Mouse (Mus musculus): ENCODE measurements around the gene Srpk1.
A peak's percentile ranks its signal among the peaks of the same experiment; 100 is the strongest.
"Not testable (repeated sequence)": the region's sequence is repeated elsewhere in the genome, so short reads cannot be mapped to it uniquely, and the experiment has no call there.

Gene Srpk1

DNA sequence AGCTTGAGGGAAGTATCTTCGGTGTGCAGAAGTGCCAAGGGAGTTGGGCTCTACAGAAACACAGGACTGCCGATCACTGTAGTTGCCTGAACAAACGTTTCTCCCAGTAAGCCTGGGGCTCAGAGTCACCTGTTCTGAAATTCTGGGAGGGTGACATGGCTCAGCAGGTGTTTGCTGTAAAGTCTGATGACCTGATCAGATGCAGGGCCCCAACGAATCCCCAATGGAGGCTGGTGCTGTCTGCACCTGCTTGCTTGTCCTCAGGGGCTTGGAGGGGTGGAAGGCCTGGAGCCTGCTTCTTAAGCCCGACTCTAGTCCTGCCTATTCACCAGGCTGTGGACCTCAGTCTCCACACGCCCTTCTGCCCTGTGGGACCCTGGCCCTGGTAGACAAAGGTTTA, 64.7 kb downstream of the Srpk1 start:
- no peak for DNase-seq (ENCODE audit: inconsistent age in 2 of 2, low spot score in 1 of 2)

DNA sequence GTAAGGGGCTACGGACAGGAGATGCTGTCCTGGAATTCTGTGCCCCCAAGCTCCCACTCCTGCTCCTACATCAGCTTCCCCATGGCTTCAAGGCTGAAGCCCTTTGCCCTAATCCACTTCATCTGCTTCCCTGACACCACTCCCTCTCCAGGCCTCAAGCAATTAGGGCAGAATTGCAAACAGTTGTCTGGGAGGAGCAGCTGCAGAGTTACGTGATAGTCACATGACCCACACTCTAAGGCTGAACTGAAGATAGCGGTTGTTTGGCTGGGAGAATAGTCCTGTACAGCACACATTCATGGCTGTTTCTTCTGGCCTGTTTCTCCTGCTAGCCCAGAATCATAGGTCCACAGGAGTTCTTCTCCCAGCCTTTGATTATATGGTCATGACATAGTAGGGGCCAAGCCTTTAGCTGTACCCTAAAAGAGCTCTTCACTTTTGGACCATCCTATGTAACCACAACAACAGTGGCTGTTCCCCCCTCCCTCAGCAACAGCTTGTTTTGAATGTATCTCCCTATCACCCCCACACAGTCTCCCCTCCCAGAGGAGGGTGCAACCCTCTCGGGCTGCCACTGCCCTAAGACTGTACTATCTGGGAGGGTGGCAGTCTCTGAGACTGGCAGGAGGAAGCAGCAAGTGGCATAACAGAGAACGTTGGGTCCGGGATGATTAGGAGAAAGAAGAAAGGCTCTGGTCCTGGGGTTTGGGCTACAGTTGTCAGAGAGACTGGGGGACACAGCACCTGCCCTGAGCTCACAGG, 65.7 kb downstream of the Srpk1 start:
- DNase-seq (ENCODE audit: inconsistent age in 2 of 2, low spot score in 1 of 2): peak in 1 of 2 experiments; percentile 39

DNA sequence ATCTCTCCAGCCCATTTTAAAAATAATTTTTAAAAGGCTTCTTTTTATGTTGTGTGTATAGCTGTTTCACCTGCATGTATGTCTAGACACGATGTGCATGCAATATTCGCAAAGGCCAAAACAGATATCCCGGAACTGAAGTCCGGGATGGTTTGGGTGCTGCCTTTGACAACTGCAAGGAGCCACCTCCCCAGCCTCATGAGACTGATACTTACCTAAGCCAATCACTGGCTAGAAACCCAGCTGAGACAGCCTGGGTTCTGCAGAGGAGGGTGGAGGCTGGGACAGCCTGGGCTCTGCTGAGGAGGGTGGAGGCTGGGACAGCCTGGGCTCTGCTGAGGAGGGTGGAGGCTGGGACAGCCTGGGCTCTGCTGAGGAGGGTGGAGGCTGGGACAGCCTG, 68.5 kb downstream of the Srpk1 start:
- DNase-seq (ENCODE audit: inconsistent age in 2 of 2, low spot score in 1 of 2): not testable (repeated sequence)

DNA sequence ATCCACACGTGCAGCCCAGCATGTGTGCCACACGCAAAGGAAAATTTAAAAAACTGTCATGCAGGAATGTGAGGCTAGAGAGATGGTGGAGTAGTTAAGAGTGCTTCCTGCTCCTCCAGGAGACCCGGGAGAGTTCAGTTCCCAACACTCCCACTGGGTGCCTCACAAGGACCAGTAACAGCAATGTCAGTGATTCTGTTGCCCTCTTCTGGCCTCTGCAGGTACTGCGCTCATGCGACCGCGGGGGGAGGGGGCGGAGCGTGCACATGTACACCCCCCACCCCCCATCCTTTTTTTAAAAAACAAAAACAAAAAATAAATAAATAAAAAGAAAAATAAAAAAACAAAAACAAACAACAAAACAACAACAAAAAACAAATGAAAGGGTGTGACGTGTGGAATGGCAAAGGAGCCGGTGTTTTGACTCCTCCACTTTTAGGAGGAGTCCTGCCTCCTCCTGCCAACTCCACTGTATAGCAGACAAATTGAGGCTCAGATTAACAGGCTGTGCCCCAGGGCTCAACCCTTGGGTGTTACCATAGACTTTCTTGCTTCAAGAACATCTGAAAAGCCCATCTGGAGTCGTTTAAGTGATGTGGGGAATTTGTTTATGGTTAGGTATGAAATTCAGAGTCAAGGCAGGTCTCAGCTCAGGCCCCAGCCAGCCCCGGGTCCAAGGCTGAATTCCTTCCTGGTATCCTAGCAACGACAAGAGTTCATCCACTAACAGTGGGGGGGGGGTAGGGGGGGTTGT, 69.3 kb downstream of the Srpk1 start:
- DNase-seq (ENCODE audit: inconsistent age in 2 of 2, low spot score in 1 of 2): peak; percentile 64 to 88

DNA sequence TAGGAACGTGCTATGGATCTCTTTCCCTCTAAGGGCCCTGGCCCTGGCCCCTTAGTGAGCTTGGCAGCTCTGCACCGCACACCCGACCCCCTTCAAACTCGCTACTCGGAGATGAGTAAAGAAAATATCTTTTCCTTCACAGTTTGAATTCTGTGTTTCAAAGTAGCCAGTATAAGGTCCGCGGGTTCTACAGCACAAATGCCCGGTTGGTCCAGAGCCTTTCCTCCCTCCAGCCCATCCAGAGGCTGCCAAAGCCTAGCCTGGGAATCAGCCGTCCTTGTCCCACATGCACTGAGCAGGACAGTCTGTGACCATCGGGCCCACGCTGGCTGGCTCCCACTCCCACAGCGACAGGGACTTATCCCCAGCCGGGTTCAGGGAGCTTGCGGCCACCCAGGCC, 73.4 kb downstream of the Srpk1 start, which contains the start of gene Clpsl2:
TSS of gene Clpsl2 (plus strand) at position 301 of the 400 bp plus-strand sequence.
- DNase-seq (ENCODE audit: inconsistent age in 2 of 2, low spot score in 1 of 2): no peak

DNA sequence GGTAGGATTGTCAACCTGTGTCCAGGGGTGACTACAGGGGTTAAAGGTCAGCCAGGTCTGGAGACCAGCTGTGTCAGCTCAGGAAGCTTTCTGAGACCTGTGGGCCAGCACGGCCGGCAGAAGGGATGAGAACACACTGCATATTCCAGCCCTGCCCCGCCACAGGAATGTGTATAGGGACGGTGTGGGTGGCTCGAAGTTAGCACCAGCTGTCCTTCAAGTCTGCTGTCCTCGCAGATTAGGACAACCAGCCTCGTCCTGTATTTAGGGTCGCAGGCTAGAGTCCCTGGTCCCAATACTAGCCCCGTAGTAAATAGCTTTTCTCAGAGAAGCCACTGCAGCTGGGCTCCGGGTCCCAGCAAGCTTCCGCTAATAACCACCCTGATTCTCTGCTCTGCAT, 74.0 kb downstream of the Srpk1 start:
- DNase-seq (ENCODE audit: inconsistent age in 2 of 2, low spot score in 1 of 2): no peak

DNA sequence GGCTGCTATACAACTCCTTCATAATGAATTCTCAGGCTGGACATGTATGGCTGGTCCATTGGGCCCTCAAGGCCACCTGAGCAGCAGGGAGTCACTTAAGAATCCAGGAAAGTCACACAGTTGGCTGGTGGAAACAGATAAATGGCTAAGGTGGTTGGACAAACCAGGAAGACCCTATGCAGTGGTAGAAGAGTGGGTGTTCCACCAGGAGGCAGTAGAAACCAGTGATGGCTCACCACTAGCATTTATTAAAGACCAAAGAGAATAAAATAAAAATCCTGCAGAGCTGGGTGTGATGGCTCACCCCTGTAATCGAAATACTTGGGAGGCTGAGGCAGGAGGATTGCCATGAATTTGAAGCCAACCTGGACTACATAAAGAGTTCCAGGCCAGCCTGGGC, 75.6 kb downstream of the Srpk1 start:
- DNase-seq (ENCODE audit: inconsistent age in 2 of 2, low spot score in 1 of 2): peak in 1 of 2 experiments; percentile 63

DNA sequence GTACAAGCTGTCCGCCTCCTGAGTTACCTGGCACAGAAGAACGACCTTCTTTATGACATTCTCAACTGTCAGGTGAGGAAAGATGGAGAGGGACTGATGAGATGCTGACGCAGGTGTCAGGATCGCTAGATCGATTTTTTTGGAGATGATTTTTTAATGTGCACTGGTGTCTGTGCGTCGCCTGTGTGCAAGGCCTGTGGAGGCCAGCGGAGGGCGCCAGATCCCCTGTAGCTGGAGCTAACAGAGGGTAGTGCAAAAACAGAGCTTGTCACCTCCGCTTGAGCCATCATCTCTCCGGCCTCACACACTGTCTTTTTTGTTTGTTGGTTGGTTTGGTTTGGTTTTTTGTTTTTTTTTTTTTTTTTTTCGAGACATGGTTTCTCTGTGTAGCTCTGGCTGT, 84.6 kb downstream of the Srpk1 start:
- no peak for DNase-seq (ENCODE audit: inconsistent age in 2 of 2, low spot score in 1 of 2)

Data from adrenal gland, adult (tissue).